Mouse (Mus musculus) adrenal gland, postnatal 25 days (tissue): ENCODE measurements around the gene Lrch1. TPM values are rescaled to one million over a fixed set of nuclear protein-coding genes. Genes with fewer than 3 reads are reported as not detected.

Source experiments
- DNase-seq: peaks from one replicate; pipeline ENCODE4 v3.0.0; 2021; ENCODE audit warnings: mixed read lengths
- total RNA-seq: library from RNA; stranded (reverse); gene quantifications from 2 replicates; pipeline ENCODE4 v1.2.3, GENCODE M21; 2021

Gene Lrch1
- total RNA-seq, 1 experiment from 2014 or later, result 20.5 TPM

- DNase-seq, result no peak
These were observed 25.5 kb downstream of the Lrch1 start for GRCm38 (mm10) chr14:74922039-74922736.

- DNase-seq, result no peak
These were observed 26.2 kb downstream of the Lrch1 start for GRCm38 (mm10) chr14:74921471-74921870.

GRCm38 (mm10) chr14:74919132-74919531, 28.5 kb downstream of the Lrch1 start:
- DNase-seq, result no peak

GRCm38 (mm10) chr14:74918521-74919103, 29.1 kb downstream of the Lrch1 start:
- no peak for DNase-seq

GRCm38 (mm10) chr14:74917504-74918124, 30.1 kb downstream of the Lrch1 start:
- no peak for DNase-seq

- no peak for DNase-seq
These were observed 31.0 kb downstream of the Lrch1 start for GRCm38 (mm10) chr14:74916691-74917090.

GRCm38 (mm10) chr14:74916075-74916474, 31.6 kb downstream of the Lrch1 start:
- no peak for DNase-seq

- DNase-seq, result no peak
These were observed 32.0 kb downstream of the Lrch1 start for GRCm38 (mm10) chr14:74915658-74916057.

GRCm38 (mm10) chr14:74915025-74915424, 32.7 kb downstream of the Lrch1 start:
- DNase-seq, result no peak

GRCm38 (mm10) chr14:74913381-74914230, 34.1 kb downstream of the Lrch1 start:
- peak; percentile 20 for DNase-seq

- DNase-seq, result peak; percentile 50
These were observed 37.3 kb downstream of the Lrch1 start for GRCm38 (mm10) chr14:74910363-74910762.

GRCm38 (mm10) chr14:74909021-74909420, 38.7 kb downstream of the Lrch1 start:
- DNase-seq, result no peak

- DNase-seq, result no peak
These were observed 39.4 kb downstream of the Lrch1 start for GRCm38 (mm10) chr14:74908250-74908649.

GRCm38 (mm10) chr14:74907706-74908105, 40.0 kb downstream of the Lrch1 start:
- DNase-seq, result no peak

GRCm38 (mm10) chr14:74905990-74906389, 41.7 kb downstream of the Lrch1 start:
- no peak for DNase-seq

- no peak for DNase-seq
These were observed 43.2 kb downstream of the Lrch1 start for GRCm38 (mm10) chr14:74904442-74904841.

- peak; percentile 18 for DNase-seq
These were observed 44.6 kb downstream of the Lrch1 start for GRCm38 (mm10) chr14:74903047-74903446.

- DNase-seq, result no peak
These were observed 46.8 kb downstream of the Lrch1 start for GRCm38 (mm10) chr14:74900705-74901369.

- no peak for DNase-seq
These were observed 47.5 kb downstream of the Lrch1 start for GRCm38 (mm10) chr14:74899953-74900704.

- DNase-seq, result no peak
These were observed 48.7 kb downstream of the Lrch1 start for GRCm38 (mm10) chr14:74898939-74899338.

- DNase-seq, result no peak
These were observed 54.0 kb downstream of the Lrch1 start for GRCm38 (mm10) chr14:74893693-74894092.
